Mouse (Mus musculus) heart, embryonic 16.5 days (tissue): ENCODE data around the gene Klf15. TPM values are rescaled to one million over a fixed set of nuclear protein-coding genes. Genes with fewer than 3 reads are reported as not detected.
A peak's percentile ranks its signal among the peaks of the same experiment; 100 is the strongest.

Experiments used
- ATAC-seq: fragments of 200-750 bp; cut with Nextera tagmentation; replicated peaks from 2 replicates; pipeline ENCODE4 v1.8.0; 2017; ENCODE audit warnings: moderate number of reproducible peaks; ENCODE audit not compliant: insufficient read depth, low FRiP score; ENCODE audit errors: extremely low read depth
- H3K27ac ChIP-seq: fragments of 300-500 bp; sonication (generic); 2 replicates; pipeline ENCODE4 v1.5.1; 2014; ENCODE audit warnings: mild to moderate bottlenecking, low read length, control low read depth, moderate library complexity
- H3K27me3 ChIP-seq: fragments of 300-500 bp; sonication (generic); 2 replicates; pipeline ENCODE4 v1.6.1; 2014; ENCODE audit warnings: low read length, mixed read lengths; ENCODE audit not compliant: control insufficient read depth, insufficient read depth
- H3K36me3 ChIP-seq: fragments of 300-500 bp; sonication (generic); 2 replicates; pipeline ENCODE4 v1.6.1; 2014; ENCODE audit not compliant: control insufficient read depth, insufficient read depth
- H3K4me1 ChIP-seq: fragments of 300-500 bp; sonication (generic); 2 replicates; pipeline ENCODE4 v1.6.1; 2014; ENCODE audit warnings: low read length, mixed read lengths; ENCODE audit not compliant: control insufficient read depth, insufficient read depth
- H3K4me2 ChIP-seq: fragments of 300-500 bp; sonication (generic); 2 replicates; pipeline ENCODE4 v1.6.1; 2014; ENCODE audit warnings: low read depth, mild to moderate bottlenecking, control low read depth, low read length
- H3K4me3 ChIP-seq: fragments of 300-500 bp; sonication (generic); 2 replicates; pipeline ENCODE4 v1.5.1; 2014; ENCODE audit warnings: mild to moderate bottlenecking, control low read depth, low read length
- H3K9ac ChIP-seq: fragments of 300-500 bp; sonication (generic); 2 replicates; pipeline ENCODE4 v1.6.1; 2014; ENCODE audit warnings: low read length, control low read depth
- H3K9me3 ChIP-seq: fragments of 300-500 bp; sonication (generic); replicated peaks from 2 replicates; pipeline ENCODE4 v1.6.1; 2016; ENCODE audit warnings: low read length; ENCODE audit not compliant: control insufficient read depth
- WGBS: fragments of 180-500 bp; shearing (Covaris S2); extraction: QIAGEN DNeasy Blood & Tissue Kit; methylation state at CpG from one replicate; pipeline ENCODE4 v1.1.7; 2014; 5-methylcytosine and 5-hydroxymethylcytosine counted together
- polyA plus RNA-seq: library from polyadenylated mRNA; unstranded; fragments of >200 nt; fragmentation: Nextera tagmentation; extraction: Ambion mirVana; gene quantifications from 2 replicates; pipeline ENCODE4 v1.2.1, GENCODE M21; 2015

Klf15 gene
- polyA plus RNA-seq, 1 experiment from 2014 or later = 28.2 TPM

- ATAC-seq = no peak
- H3K27ac ChIP-seq = no peak overlapping the region
- WGBS = 58% methylated on average over 2 of the region's 2 CpGs
- H3K4me2 ChIP-seq = no peak overlapping the region
- H3K27me3 ChIP-seq = peaks cover 15% of the 10 kb centered on the region; the same call in 1 of the 2 replicates
- peaks cover 24% of the 10 kb centered on the region for H3K4me1 ChIP-seq
- no peak overlapping the region for H3K9ac ChIP-seq
- H3K9me3 ChIP-seq = no peaks in the 10 kb centered on the region
- no peak overlapping the region for H3K4me3 ChIP-seq
- H3K36me3 ChIP-seq = no peaks in the 10 kb centered on the region; the same call in 1 of the 2 replicates
These were observed 1.2 kb upstream of the Klf15 start for GRCm38 (mm10) chr6:90461181-90461580.

GRCm38 (mm10) chr6:90461771-90462170 is 605 bp upstream of the Klf15 start:
- peak overlapping the region; percentile 88 for H3K9ac ChIP-seq
- WGBS = 31% methylated on average over 12 of the region's 12 CpGs
- H3K4me1 ChIP-seq = peaks cover 24% of the 10 kb centered on the region
- H3K9me3 ChIP-seq = no peaks in the 10 kb centered on the region
- peak overlapping the region; percentile 82 for H3K4me3 ChIP-seq
- H3K27ac ChIP-seq = no peak overlapping the region
- H3K4me2 ChIP-seq = peak overlapping the region; percentile 92
- ATAC-seq = no peak
- H3K36me3 ChIP-seq = peaks cover 3% of the 10 kb centered on the region; the same call in 1 of the 2 replicates
- peaks cover 15% of the 10 kb centered on the region; the same call in 1 of the 2 replicates for H3K27me3 ChIP-seq

GRCm38 (mm10) chr6:90462841-90463227 is 458 bp downstream of the Klf15 start:
- peak; percentile 29 for ATAC-seq

GRCm38 (mm10) chr6:90463228-90463862 is 969 bp downstream of the Klf15 start:
- Histone ChIP-seq H3K36me3 (peaks cover 11% of the 10 kb centered on the region; the same call in 1 of the 2 replicates), H3K4me3 (peak overlapping the region; percentile 82), H3K27ac (peak overlapping the region; percentile 96), H3K9me3 (no peaks in the 10 kb centered on the region), H3K4me2 (peak overlapping the region; percentile 92), H3K4me1 (peaks cover 31% of the 10 kb centered on the region), H3K9ac (peak overlapping the region; percentile 88), H3K27me3 (peaks cover 15% of the 10 kb centered on the region; the same call in 1 of the 2 replicates)
- 1% methylated on average over 31 of the region's 31 CpGs for WGBS
- ATAC-seq = peak; percentile 94

More at GRCm38 (mm10) chr6:90462841-90463227, 458 bp downstream of the Klf15 start:
- Histone ChIP-seq H3K4me3 (peak overlapping the region; percentile 82), H3K9ac (peak overlapping the region; percentile 88), H3K9me3 (no peaks in the 10 kb centered on the region), H3K27me3 (peaks cover 15% of the 10 kb centered on the region; the same call in 1 of the 2 replicates), H3K4me1 (peaks cover 26% of the 10 kb centered on the region), H3K4me2 (peak overlapping the region; percentile 92), H3K36me3 (peaks cover 11% of the 10 kb centered on the region; the same call in 1 of the 2 replicates), H3K27ac (peak overlapping the region; percentile 96)
- under 1% methylated on average over 38 of the region's 38 CpGs for WGBS

GRCm38 (mm10) chr6:90463890-90464421 is 1.6 kb downstream of the Klf15 start:
- Histone ChIP-seq H3K4me3 (peak overlapping the region; percentile 82), H3K27me3 (peaks cover 15% of the 10 kb centered on the region; the same call in 1 of the 2 replicates), H3K27ac (peak overlapping the region; percentile 96), H3K4me1 (peaks cover 31% of the 10 kb centered on the region), H3K9ac (peak overlapping the region; percentile 67), H3K9me3 (no peaks in the 10 kb centered on the region), H3K36me3 (peaks cover 11% of the 10 kb centered on the region; the same call in 1 of the 2 replicates), H3K4me2 (peak overlapping the region; percentile 92)
- 28% methylated on average over 7 of the region's 7 CpGs for WGBS
- no peak for ATAC-seq

GRCm38 (mm10) chr6:90465028-90465640 is 2.8 kb downstream of the Klf15 start:
- Histone ChIP-seq H3K9ac (no peak overlapping the region), H3K27ac (no peak overlapping the region), H3K4me1 (peaks cover 32% of the 10 kb centered on the region), H3K9me3 (no peaks in the 10 kb centered on the region), H3K27me3 (peaks cover 15% of the 10 kb centered on the region; the same call in 1 of the 2 replicates), H3K36me3 (peaks cover 14% of the 10 kb centered on the region), H3K4me2 (no peak overlapping the region), H3K4me3 (no peak overlapping the region)
- WGBS = 90% methylated on average over 11 of the region's 11 CpGs
- no peak for ATAC-seq

GRCm38 (mm10) chr6:90466079-90466478 is 3.7 kb downstream of the Klf15 start:
- Histone ChIP-seq H3K27me3 (peaks cover 10% of the 10 kb centered on the region; the same call in 1 of the 2 replicates), H3K27ac (no peak overlapping the region)

GRCm38 (mm10) chr6:90466847-90467410 is 4.6 kb downstream of the Klf15 start:
- H3K4me1 ChIP-seq = peaks cover 50% of the 10 kb centered on the region
- 0 out of 2 replicates have a peak, but pooled peaks cover 2% of the 10 kb centered on the region for H3K27me3 ChIP-seq
- no peak overlapping the region for H3K4me2 ChIP-seq
- no peaks in the 10 kb centered on the region for H3K9me3 ChIP-seq
- no peak overlapping the region for H3K4me3 ChIP-seq
- H3K27ac ChIP-seq = no peak overlapping the region
- no peak overlapping the region for H3K9ac ChIP-seq
- no peak for ATAC-seq
- peaks cover 18% of the 10 kb centered on the region for H3K36me3 ChIP-seq
- 90% methylated on average over 12 of the region's 12 CpGs for WGBS

More at GRCm38 (mm10) chr6:90466079-90466478, 3.7 kb downstream of the Klf15 start:
- no peak for ATAC-seq
- H3K36me3 ChIP-seq = peaks cover 16% of the 10 kb centered on the region
- H3K4me2 ChIP-seq = no peak overlapping the region
- H3K9ac ChIP-seq = no peak overlapping the region
- H3K4me3 ChIP-seq = no peak overlapping the region
- WGBS = 73% methylated on average over 10 of the region's 10 CpGs
- H3K9me3 ChIP-seq = no peaks in the 10 kb centered on the region
- peaks cover 42% of the 10 kb centered on the region for H3K4me1 ChIP-seq
